Mouse (Mus musculus) cerebellum, postnatal 36 days (tissue): Measurements from ENCODE around the gene Dnm3.

Source experiments
- DNase-seq, 2 experiments: peaks; one replicate each; pipeline ENCODE4 v3.0.0; 2021 to 2022; ENCODE audit warnings: mixed read lengths in 2 of 2

The Dnm3 gene

GRCm38 (mm10) chr1:162206998-162207707 lies 270.7 kb downstream of the Dnm3 start:
- DNase-seq: peak in 1 of 2 experiments; percentile 21

GRCm38 (mm10) chr1:162202465-162203348 lies 275.1 kb downstream of the Dnm3 start:
- no peak for DNase-seq

GRCm38 (mm10) chr1:162200446-162200845 lies 277.4 kb downstream of the Dnm3 start:
- no peak for DNase-seq

GRCm38 (mm10) chr1:162196812-162197680 lies 280.8 kb downstream of the Dnm3 start:
- DNase-seq: peak; percentile 43 to 47

- no peak for DNase-seq
Measured at GRCm38 (mm10) chr1:162188744-162189143, 289.1 kb downstream of the Dnm3 start.

GRCm38 (mm10) chr1:162187352-162188120 lies 290.3 kb downstream of the Dnm3 start:
- peak in 1 of 2 experiments; percentile 21 for DNase-seq

GRCm38 (mm10) chr1:162186470-162187351 lies 291.1 kb downstream of the Dnm3 start:
- no peak for DNase-seq

- peak; percentile 71 to 73 for DNase-seq
Measured at GRCm38 (mm10) chr1:162184003-162184748, 293.7 kb downstream of the Dnm3 start.

GRCm38 (mm10) chr1:162183438-162183837 lies 294.4 kb downstream of the Dnm3 start:
- no peak for DNase-seq

GRCm38 (mm10) chr1:162181187-162181975 lies 296.5 kb downstream of the Dnm3 start:
- no peak for DNase-seq

- no peak for DNase-seq
Measured at GRCm38 (mm10) chr1:162180451-162180850, 297.4 kb downstream of the Dnm3 start.

GRCm38 (mm10) chr1:162179401-162179800 lies 298.4 kb downstream of the Dnm3 start:
- no peak for DNase-seq

GRCm38 (mm10) chr1:162172806-162173205 lies 305.0 kb downstream of the Dnm3 start:
- DNase-seq: no peak

GRCm38 (mm10) chr1:162163687-162164484 lies 313.9 kb downstream of the Dnm3 start:
- no peak for DNase-seq

- no peak for DNase-seq
Measured at GRCm38 (mm10) chr1:162162677-162163076, 315.2 kb downstream of the Dnm3 start.

- no peak for DNase-seq
Measured at GRCm38 (mm10) chr1:162162249-162162648, 315.6 kb downstream of the Dnm3 start.

GRCm38 (mm10) chr1:162160718-162161117 lies 317.1 kb downstream of the Dnm3 start:
- no peak for DNase-seq

GRCm38 (mm10) chr1:162158486-162158885 lies 319.3 kb downstream of the Dnm3 start:
- no peak for DNase-seq

- no peak for DNase-seq
Measured at GRCm38 (mm10) chr1:162157659-162158058, 320.2 kb downstream of the Dnm3 start.
